Mouse (Mus musculus) fibroblast of lung, adult 2 months (primary cell): ENCODE measurements around the gene Dnah6.

Experiments used
- DNase-seq: peaks from one replicate; pipeline ENCODE4 v3.0.0-alpha.2; 2011; ENCODE audit warnings: low read depth

Dnah6 gene

DNA sequence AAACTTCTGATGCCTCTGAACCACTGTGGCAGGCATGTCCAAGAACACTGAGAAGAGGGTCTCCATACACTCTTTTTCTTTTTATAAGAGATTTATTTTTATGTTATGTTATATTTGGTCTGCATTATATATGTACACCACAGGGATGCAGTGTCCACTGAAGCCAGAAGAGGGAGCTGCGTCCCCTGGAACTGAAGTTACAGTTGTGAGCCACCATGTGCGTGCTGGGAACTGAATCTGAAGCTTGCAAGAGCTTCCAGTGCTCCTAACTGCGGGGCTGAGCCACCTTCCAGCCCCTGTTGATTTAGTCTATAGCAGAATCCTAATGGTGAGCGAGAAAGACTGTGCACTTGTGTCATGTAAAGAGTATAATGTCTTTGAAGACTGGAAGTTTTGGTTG is 78.7 kb downstream of the Dnah6 start:
- no peak for DNase-seq

DNA sequence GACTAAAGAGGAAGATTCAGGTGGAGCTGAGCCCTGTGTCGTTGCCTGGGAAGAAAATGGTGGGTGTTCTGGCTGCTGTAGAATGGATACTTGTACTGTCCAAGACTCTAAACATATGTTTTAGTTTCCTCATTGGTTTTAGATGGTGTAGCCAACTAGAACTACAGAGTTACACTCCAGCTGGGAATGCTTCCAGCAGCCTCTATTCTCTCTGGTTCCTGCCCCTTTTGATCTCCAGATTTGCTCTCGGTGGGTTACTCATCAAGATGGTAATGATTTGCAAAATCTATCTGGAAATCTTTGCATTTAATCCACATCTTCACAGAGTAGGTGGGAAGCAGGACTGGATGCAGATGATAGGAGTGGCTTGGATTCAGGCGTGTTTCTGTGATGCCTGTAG is 80.6 kb downstream of the Dnah6 start:
- DNase-seq = no peak

DNA sequence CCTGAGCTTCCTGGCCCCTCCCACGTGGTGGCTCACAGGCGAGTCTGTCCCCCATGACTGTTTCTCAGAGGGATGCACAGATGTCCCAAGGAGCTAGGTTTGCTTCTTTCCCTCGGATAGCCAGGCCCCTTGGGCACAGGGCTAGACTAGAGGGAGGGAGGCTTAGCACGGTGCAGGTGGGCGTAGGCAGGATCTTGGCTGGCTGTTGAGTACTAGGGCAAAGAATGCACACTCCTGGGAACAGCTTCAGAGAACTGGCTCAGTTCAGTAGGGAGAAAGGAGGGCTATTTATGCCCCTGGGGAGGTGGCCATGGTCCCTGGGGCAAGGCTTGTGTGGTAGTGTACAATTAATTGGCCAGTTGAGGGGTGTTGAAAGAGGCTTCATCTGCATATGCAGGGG is 88.7 kb downstream of the Dnah6 start:
- DNase-seq = no peak

DNA sequence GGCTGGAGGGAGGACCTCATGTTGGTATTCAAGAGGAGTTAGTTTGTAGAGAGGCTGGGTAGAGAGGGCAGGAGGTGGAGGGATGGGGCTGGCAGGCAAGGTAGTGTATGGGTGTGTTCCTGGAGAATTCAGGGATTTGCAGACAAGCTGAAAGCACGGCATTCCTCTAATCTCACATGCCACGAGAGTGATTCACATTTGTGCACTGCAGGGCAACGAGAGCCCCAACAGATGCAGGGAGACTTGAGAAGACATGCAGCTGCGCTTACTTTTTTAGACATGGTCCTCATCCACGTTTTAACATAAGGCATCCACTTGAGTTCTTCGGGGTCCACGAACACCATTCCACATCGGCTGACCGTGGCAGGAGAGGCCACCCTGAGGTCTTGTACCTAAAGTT is 93.9 kb downstream of the Dnah6 start:
- no peak for DNase-seq

DNA sequence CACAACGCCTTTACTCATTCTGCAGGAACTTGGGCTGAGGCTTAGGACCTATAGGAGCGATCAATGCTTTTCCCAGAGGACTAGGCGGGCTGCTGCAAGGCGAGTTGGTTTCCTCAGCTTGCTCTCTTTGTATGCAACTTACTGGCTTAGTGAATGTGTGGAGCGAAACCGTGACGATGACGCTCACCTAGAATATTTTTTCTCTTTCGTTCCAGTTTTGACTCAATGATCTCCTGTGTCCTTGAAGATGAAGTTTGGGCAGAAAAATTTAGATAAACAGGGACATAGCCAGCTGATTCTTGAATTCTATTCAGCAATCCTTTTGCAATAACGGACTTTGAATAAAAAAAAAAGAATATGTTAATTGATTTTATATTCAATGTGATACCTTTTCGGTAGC is 101.1 kb downstream of the Dnah6 start:
- no peak for DNase-seq

DNA sequence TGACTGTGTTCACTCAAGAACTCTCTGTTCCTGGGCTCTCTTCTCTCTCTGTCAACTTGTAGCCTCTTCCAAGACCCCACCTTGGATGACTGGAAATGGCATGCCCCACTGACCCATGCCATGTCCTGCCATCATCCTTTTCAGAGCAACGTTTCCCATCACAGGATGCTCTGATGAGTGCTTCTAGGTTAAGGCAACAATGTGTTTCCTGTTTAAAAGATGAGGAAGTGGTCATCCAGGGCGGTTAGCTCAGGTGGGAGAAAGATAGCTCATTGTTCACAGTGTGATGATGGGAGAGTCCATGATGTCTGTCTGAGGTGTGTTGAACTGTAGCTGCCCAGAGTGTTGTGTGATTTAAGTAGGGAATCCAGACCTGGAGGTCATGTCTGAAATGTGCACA is 107.6 kb downstream of the Dnah6 start:
- no peak for DNase-seq

DNA sequence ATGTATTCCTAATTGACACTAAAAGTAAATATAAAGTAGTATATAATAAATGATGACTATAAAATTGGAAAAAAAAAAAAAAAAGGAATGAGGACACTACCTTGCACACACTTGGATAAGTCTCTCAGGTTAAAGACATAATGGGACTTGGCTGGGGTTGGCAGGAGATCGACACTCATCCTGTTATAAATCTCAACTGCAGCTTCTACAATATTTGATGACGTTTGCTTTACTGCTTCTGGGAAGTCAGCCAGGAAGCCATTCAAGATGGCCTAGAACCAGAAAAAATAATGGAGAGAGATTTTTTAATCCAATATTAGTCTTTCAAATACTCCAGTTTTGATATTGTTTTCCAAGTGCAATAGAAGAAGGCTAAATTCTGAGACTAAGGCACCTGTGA is 108.1 kb downstream of the Dnah6 start:
- DNase-seq = no peak

DNA sequence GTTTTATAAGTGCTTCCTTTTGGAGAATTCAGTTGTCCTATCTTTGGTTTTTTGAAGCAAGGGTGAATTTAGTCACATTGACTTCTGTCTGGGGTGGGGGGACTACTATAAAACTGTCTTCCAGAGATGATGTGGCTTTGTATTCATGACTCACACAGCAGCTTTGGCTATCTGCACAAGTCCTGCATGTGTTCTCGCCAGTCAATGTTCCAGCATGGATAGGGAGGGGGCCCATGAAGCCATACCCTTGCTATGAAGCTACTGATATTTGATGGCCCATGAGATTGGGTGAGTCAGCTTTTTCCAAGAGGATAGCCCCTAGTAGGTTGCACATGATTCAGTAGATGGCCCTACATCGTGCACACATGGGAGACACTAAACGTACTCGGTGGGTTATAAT is 128.3 kb downstream of the Dnah6 start:
- no peak for DNase-seq

DNA sequence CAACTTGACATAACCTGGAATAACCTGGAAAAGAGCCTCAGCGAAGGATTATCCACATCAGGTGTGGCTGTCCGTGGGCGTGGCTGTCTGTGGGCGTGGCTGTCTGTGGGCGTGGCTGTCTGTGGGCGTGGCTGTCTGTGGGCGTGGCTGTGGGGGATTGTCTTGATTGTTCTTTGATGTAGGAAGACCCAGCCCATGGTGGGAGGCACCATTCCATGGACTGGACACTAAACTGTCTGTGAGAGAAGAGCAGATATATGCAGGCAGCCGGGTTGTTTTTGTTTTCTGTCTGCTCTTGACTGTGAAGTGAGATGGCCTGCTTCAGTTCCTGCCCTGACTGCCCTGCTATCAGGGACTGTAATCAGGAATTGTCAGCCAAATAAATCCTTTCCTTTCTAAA is 130.6 kb downstream of the Dnah6 start:
- DNase-seq = no peak

DNA sequence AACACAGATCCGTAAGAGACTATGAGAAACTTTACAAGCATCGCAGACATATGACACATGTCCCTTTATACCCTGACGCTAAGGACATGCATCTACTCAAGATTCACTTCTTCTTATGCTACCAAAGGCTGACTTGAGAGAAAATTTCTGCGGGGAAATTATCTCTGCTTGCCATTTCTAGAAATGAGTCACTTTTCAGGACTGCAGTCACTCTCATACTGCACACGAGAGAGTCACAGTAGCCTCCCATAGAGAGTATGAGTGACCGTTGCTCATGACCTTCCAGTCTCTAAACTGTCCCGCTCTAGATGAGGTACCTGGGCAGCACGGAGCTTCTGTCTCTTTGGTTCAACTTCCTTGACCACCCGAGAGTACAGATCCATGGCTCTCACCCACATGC is 138.9 kb downstream of the Dnah6 start:
- DNase-seq = no peak

DNA sequence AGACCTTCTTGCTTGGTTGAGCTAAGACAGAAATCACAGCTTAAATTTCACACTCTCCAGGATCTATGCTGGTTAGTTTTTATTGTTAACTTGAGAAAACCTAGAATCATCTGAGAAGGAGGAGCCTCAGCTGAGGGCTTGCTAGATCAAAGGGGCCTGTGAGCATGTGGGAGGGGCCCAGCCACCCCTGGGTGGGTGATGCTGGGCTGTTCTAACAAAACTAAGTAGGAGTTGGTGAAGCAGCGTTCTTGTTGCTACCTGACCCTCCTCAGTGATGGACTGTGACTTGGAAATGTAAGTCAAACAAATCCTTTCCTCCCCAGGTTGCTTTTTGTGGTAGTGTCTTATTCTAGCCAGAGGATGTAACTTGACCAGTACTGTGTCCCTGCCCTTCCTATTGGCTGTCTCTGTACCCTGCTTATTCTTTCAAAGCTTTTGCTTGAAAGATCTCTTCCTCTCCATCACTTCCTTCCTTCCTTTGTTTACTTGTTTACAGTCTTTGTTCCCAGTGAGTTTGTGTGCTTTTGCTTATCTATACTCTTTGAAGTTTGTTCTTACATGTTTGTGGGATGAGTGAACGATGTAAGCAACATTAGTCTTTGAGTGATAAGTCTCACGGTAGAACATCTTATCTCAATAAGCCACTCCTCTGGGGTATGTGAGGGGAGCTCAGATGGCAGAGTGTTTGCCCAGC is 149.2 kb downstream of the Dnah6 start:
- DNase-seq = no peak

DNA sequence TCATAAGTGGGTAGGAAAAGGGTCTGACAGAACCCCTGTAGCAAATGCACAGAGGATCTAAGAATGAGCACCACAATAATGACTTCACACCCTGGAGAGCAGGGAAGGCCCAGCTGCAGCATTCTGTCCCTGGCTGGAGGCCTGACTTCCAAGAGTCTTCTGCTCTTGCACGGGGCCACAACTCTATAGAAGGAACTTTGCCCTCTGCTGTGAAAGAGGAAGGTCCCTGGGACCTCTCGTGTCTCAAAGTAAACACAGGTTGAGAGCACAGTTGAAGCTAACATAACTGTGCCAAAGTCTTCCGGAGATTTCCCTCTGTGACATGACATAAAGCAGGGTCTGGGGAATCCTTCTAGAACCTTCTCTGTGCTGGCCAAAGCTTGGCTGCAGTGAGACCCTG is 150.2 kb downstream of the Dnah6 start:
- no peak for DNase-seq

DNA sequence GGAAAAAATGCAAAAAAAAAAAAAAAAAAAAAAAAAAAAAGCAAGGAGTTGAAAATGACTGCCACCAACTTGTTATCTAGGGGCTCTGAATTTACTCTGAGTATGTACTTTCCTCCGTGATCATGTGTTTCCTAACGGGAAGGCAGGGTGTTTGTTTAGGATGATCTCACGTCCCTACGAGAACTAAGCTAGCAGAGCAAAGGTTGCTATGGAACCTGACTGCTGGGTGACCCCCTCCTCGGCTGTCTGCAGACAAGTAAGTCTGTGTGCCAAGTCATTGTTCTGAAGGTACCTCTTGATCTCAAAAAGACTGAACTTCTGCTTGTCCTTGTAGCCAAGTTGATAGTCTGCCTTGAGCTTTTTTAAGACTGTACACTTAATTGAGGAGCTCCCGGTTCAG is 150.8 kb downstream of the Dnah6 start:
- no peak for DNase-seq

DNA sequence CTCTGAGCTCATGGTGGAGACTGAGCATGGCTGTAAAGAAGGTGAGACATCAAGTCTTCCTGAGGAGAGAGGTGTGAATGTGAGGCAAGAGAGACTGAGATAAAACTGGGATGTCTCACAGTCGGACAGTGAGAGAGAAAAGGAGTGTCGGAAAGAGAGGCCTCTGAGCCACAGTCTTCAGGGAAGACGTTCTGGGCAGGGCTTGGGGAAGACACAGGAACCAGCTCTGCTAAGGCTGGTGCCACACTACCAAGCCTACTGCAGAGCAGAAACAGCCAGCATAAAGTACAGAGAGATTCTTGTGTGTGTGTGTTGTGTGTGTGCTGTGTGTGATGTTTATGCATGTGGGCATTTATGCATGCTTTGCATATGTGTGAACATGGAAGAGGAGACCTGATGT is 156.9 kb downstream of the Dnah6 start:
- no peak for DNase-seq

DNA sequence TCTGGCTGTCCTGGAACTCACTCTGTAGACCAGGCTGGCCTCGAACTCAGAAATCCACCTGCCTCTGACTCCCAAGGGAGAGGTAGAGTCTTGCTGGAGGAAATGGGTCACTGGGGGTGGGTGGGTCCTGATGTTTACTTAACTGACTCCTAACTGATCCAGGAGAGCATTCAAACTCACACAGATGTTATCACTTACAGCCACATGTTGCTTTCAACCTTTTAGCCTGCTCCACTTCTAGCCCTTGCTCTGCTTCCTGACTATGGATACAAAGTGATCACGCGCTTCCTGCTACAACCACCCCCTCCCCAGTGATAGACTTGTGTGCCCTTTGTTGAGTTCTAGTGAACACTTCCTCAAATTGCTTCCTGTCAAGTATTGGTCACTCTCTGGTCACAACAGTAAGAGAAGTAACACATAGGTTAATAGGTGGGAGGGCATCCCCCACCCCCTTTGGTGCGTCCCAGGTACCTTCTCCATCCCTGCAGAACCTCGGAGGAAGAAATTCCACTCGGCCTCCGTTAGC is 161.8 kb downstream of the Dnah6 start:
- DNase-seq = no peak

DNA sequence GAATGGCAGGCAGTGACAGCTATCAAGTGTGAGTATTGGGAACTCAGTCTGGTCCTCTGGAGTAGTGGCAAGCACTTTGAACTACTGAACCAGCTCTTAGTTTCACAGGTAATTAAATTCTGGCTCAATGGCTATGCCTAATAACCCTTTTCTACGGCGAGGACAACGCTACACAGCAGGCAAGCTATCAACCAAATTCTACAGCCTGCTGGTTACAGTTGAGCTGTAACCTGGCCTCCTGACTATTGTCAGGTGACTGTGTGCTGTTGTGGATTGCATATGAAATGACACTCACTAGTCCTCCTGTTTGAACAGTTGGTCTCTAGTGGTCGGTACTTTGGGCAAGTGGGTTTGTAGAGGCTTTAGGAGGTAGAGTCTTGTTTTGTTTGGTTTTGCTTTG is 162.3 kb downstream of the Dnah6 start:
- no peak for DNase-seq

DNA sequence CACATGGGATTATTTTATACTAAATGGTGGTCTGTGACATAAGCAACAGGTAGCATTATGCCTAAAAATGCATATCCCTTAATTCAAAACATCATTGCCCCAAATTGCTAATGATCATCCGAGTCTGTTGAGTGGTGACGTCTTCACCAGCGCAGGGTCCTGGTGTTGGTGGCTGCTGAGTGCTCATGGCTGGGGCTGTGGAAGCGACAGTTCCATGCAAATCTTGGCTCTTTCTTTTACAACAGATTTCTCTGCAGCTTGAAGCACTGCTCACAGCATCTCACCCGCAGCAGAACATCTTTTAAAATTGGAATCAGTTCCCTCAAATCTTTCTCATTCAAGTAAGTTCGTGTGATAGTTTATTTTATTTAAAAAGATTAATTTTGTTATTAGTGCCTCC is 166.1 kb downstream of the Dnah6 start:
- no peak for DNase-seq

DNA sequence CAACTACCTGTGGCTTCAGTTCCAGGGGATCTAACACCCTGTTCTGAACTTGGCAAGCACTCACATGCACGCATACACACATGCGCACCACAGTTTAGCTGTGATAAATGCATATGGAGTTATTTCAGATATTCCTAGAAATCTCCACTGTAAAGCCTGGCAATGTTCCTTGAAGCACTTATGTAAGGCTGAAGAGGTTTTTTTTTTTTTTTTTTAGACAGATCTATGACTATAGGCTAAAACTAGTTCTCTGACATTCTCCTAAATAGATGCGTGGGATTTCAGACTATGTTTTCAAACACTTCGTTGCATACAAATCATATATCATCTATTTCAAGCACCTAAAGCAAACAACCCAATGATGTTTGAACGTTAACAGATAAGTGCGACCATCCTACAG is 166.6 kb downstream of the Dnah6 start:
- DNase-seq = no peak

DNA sequence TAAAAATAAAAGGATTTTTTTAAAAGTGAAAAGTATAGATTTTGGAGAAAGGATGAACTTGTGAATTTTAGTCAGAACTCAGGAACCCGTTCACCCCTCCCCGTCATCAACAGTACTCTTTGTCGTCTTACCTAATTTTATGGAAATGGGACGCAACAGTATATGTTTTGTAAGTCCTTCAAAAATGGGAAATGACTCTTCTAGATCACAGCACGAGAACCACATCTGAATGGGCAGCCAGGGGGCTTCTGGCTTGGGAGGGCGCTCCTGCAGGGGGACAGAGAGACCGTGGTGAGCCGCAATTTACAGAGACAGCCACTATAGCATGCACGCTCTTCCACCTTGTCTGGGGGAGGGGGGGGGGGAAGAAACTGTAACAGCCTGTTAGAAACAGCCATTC is 167.9 kb downstream of the Dnah6 start:
- no peak for DNase-seq

DNA sequence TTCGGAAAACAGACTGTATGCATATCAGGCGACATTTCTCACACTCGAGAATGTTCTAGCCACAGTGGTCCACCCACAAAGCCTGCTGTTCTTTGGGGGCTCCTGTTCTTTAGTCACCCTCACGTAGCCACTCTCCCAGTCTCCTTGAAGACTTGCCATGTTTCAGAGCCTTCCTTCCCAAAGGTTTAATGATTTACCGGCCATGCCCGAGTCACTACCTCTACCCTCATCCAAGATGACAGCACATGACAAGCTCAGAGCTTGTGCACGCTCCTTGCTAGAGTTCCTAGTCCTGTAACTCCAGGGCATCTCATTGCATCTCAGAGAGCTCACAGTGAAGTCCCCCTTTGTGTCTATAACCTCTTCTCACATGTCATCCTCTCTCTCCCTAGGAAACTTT is 174.2 kb downstream of the Dnah6 start:
- DNase-seq = no peak

DNA sequence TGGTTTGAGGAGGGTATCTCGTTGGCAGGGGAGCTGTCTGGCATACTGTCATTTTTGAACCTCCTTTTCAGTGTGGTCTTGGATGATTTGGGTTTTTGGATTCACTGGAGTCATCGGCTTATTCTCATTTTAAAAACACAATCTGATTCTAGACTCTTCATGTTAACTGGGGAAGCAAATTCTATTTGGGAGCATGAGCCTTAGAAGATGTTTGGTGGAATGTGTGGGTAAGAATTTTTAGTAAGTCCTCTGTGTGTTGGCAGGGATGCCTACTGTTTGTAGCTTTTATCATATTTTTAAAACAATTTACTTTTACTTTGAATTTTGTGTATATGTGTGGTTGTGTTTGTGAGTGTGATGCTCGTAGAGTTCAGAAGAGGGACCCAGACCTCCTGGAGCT is 175.5 kb downstream of the Dnah6 start:
- DNase-seq = no peak

DNA sequence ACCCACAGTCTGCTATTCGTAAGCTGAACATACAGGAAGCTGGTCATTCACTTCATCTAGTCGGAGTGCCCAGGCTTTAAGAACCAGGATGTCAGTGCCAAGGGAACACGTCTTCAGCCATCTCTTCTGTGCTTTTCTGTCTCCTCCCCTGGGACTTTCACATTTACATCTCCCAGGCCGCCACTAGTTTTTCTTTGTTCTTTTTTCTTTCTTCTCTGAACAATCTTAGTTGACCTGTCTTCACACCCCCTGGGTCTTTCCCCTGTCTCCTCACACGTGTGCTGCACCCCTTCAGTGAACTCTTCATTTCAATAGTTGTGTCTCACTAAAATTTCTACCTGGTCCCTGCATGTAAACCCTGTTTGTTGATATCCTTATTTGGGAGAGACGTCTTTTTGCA is 179.2 kb downstream of the Dnah6 start:
- DNase-seq = no peak

DNA sequence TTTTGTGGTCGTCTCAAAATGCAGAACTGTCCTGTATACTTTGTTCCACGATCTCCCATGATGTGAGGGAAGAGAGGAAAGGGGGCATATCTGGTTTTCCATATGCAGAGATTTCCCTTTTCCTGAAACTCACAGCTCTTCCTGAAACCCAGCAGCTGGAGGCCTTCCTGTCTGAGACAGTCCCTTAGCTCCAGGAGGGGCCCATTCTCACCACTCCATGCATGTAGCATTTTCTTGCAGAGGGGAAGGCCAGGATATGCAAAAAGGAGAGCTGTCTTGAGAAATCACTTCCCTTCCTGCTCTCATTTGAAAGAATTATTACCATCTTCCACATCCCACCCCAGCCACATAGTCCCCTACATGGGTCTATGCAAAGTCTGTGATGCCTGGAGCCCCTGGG is 183.2 kb downstream of the Dnah6 start:
- DNase-seq = no peak

DNA sequence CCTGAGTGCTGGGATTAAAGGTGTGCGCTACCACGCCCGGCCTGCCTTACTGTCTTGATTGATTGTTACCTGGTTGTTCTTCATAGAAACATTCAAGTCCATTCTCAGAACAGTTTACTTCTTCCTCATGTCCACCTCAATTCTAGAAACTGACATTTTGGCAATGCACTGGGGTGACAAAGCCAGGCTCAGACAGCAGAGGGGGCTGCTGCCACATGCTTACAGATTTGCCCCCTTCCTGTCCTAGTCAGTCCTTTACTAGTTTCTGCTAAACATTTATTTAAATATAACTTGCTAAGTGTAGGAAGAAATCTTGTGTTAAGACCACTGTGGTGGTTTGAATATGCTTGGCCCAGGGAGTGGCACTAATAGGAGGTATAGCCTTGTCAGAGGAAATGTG is 192.6 kb downstream of the Dnah6 start:
- DNase-seq = no peak

DNA sequence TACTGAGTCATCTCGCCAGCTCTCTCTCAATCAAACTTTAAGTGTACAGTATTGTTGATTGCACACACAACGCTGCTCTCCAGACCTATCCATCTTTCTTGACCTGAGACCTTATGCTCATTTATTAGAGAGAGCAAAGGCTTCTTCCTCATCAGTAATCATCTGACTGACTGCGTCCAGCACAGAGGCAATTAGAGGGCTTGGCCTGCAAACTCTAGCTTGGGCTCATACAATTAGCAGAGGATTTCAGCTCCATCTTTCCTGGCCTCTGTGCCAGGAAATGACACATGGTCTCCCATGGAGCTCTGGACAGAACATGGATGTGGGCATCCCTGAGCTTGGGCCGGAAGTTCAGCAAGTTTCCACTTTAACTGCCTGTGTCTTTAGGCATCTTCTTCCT is 193.6 kb downstream of the Dnah6 start:
- no peak for DNase-seq
